Mouse (Mus musculus) liver, adult 2 months (tissue): ENCODE results near the gene Acaca.

Experiments
- CTCF ChIP-seq: fragments of 200-500 bp; IDR thresholded peaks from 2 replicates; pipeline ENCODE4 v1.5.1; 2011; ENCODE audit warnings: low read depth, low read length, control low read depth
- POLR2A ChIP-seq: fragments of 200-500 bp; IDR thresholded peaks from 2 replicates; pipeline ENCODE4 v1.6.1; 2011; ENCODE audit warnings: low read length, control low read depth; ENCODE audit not compliant: insufficient read depth; ENCODE audit errors: extremely low read depth

DNA sequence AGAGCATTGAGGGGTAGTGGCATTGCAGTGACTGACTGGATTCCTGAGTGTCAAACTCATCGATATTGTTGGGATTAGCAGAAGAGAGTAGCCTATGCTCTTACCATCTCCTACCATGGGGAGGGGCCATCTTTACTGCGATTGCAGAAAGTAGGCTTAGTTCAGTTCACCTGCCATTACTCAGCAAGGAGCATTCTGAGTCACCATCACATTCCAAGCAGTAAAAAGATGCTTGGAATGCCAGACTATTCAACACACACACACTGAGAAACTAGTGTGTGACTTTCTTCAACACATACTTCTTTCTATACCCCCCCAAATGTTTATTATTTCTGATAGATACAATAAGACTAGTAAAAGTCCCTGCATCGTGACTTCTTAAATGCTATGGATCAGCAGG is 49.1 kb upstream of the Acaca start:
- TF ChIP-seq POLR2A (no peak), CTCF (no peak)
